16 mouse cellular contexts compared by ENCODE assay signal in genomic region chr6:43478810-43479209, GRCm38 (mm10).
DNase-seq lines count a peak whose midpoint lies in the region; ATAC-seq and TF ChIP-seq lines count a peak whose summit lies in the region.
"Had no signal": no experiment of that assay in that cellular context is flagged by ENCODE, and none has a peak within 500 bp of the region (broad histone marks: within the 10 kb centered on the region; RNA-seq: fewer than 3 reads in every experiment).

No protein-coding gene starts in this region.

- H3K4me3 ChIP-seq in heart, embryonic 11.5 days (ENCODE audit: low read depth, low read length): no peak overlapping the region
- no peak overlapping the region for H3K4me3 ChIP-seq in forebrain, postnatal 0 days (ENCODE audit: low read depth, low read length)
- H3K4me3 ChIP-seq: embryonic facial prominence, embryonic 13.5 days; heart, embryonic 13.5 days; midbrain, embryonic 13.5 days had no signal

- no peaks in the 10 kb centered on the region for H3K9me3 ChIP-seq in heart, embryonic 11.5 days (replicated peaks; ENCODE audit: control insufficient read depth, low read length)
- no peaks in the 10 kb centered on the region for H3K9me3 ChIP-seq in forebrain, postnatal 0 days (ENCODE audit: low read length)
- H3K9me3 ChIP-seq: embryonic facial prominence, embryonic 13.5 days; heart, embryonic 13.5 days; midbrain, embryonic 13.5 days had no signal

- intact Hi-C loops in left cerebral cortex, postnatal 4 days (cut with DNase I): no loop called here
- intact Hi-C loops in left cerebral cortex, postnatal 14 days (cut with DNase I): no loop called here

- no peaks in the 10 kb centered on the region for H3K4me1 ChIP-seq in heart, embryonic 11.5 days (ENCODE audit: control insufficient read depth, insufficient read depth, low read length)
- no peaks in the 10 kb centered on the region for H3K4me1 ChIP-seq in forebrain, postnatal 0 days (ENCODE audit: insufficient read depth)
- H3K4me1 ChIP-seq: embryonic facial prominence, embryonic 13.5 days; heart, embryonic 13.5 days; midbrain, embryonic 13.5 days had no signal

- no peak for ATAC-seq in heart, embryonic 11.5 days (replicated peaks; ENCODE audit: insufficient number of reproducible peaks, low FRiP score, low TSS enrichment)
- ATAC-seq in forebrain, postnatal 0 days: no peak
- ATAC-seq: CD4-positive, CD25-positive, alpha-beta regulatory T cell, adult 4 months; lung, postnatal 0 days; midbrain, embryonic 13.5 days had no signal

- no peak overlapping the region for H3K27ac ChIP-seq in heart, embryonic 11.5 days (ENCODE audit: low read depth, low read length)
- H3K27ac ChIP-seq in forebrain, postnatal 0 days (ENCODE audit: low read depth, low read length): no peak overlapping the region
- H3K27ac ChIP-seq: embryonic facial prominence, embryonic 13.5 days; heart, embryonic 13.5 days; midbrain, embryonic 13.5 days had no signal

- no peak overlapping the region for H3K4me2 ChIP-seq in heart, embryonic 11.5 days
- H3K4me2 ChIP-seq in forebrain, postnatal 0 days (ENCODE audit: low read depth): no peak overlapping the region
- H3K4me2 ChIP-seq: embryonic facial prominence, embryonic 13.5 days; heart, embryonic 13.5 days; midbrain, embryonic 13.5 days had no signal

- DNase-seq in embryo, embryonic 10 days (ENCODE audit: low spot score): peak; percentile 6
- DNase-seq in embryo, embryonic 11 days: no peak
- DNase-seq in left cerebral cortex, postnatal 4 days: peak; percentile 13
- DNase-seq in left cerebral cortex, postnatal 14 days (ENCODE audit: low spot score in 2 of 2): no peak
- peak; percentile 49 for DNase-seq in cerebellum, adult 9-10 months
- DNase-seq in retina, postnatal 1 day: peak; percentile 91
- DNase-seq in forebrain, postnatal 0 days: no peak
- DNase-seq: kidney, adult 2 months; kidney, postnatal 10 days; liver had no signal

- 70% methylated on average over 7 of the region's 7 CpGs for whole genome bisulfite sequencing in heart, embryonic 11.5 days (ENCODE audit: insufficient replicate concordance)
- 50% methylated on average over 7 of the region's 7 CpGs for WGBS in forebrain, postnatal 0 days

- no peak overlapping the region for H3K9ac ChIP-seq in heart, embryonic 11.5 days (ENCODE audit: low read depth, low read length)
- no peak overlapping the region for H3K9ac ChIP-seq in forebrain, postnatal 0 days
- H3K9ac ChIP-seq: embryonic facial prominence, embryonic 13.5 days; heart, embryonic 13.5 days; midbrain, embryonic 13.5 days had no signal

- H3K27me3 ChIP-seq in heart, embryonic 11.5 days (ENCODE audit: control insufficient read depth, insufficient read depth, low read length): no peaks in the 10 kb centered on the region
- H3K27me3 ChIP-seq in forebrain, postnatal 0 days (ENCODE audit: insufficient read depth, low read length): no peaks in the 10 kb centered on the region
- H3K27me3 ChIP-seq: embryonic facial prominence, embryonic 13.5 days; heart, embryonic 13.5 days; midbrain, embryonic 13.5 days had no signal

- TF ChIP-seq CTCF in forebrain, postnatal 0 days (IDR thresholded peaks at IDR 0.05; ENCODE audit: low read depth): no peak

- H3K36me3 ChIP-seq in heart, embryonic 11.5 days (ENCODE audit: control insufficient read depth, insufficient read depth, low read length): no peaks in the 10 kb centered on the region
- no peaks in the 10 kb centered on the region for H3K36me3 ChIP-seq in forebrain, postnatal 0 days (ENCODE audit: insufficient read depth)
- H3K36me3 ChIP-seq: embryonic facial prominence, embryonic 13.5 days; heart, embryonic 13.5 days; midbrain, embryonic 13.5 days had no signal

Comparison
In these comparisons a context has a peak if more than half of its experiments do, and no peak if none do; other contexts are left out.
1. DNase-seq: peak in embryo, embryonic 10 days (single experiment), left cerebral cortex, postnatal 4 days (single experiment), cerebellum, adult 9-10 months (single experiment) and retina, postnatal 1 day (single experiment); none in embryo, embryonic 11 days (single experiment), left cerebral cortex, postnatal 14 days (0 of 2) and forebrain, postnatal 0 days (single experiment).